Mouse (Mus musculus) CD8-positive naive resting alpha-beta T cell, adult 2 months (primary cell): ENCODE measurements around the gene Fam43a.

Experiments used
- DNase-seq, 2 experiments: peaks; one replicate each; pipeline ENCODE4 v3.0.0; 2022; ENCODE audit warnings: low read depth in 2 of 2, low spot score in 2 of 2

Fam43a gene

GRCm38 (mm10) chr16:30628401-30628800, 28.9 kb downstream of the Fam43a start:
- DNase-seq: no peak

GRCm38 (mm10) chr16:30629509-30629908, 30.0 kb downstream of the Fam43a start:
- no peak for DNase-seq

- DNase-seq: no peak
These were observed 34.6 kb downstream of the Fam43a start for GRCm38 (mm10) chr16:30633906-30634746.

- DNase-seq: no peak
These were observed 39.1 kb downstream of the Fam43a start for GRCm38 (mm10) chr16:30638586-30638985.

GRCm38 (mm10) chr16:30640591-30640990, 41.1 kb downstream of the Fam43a start:
- DNase-seq: no peak

- DNase-seq: no peak
These were observed 41.9 kb downstream of the Fam43a start for GRCm38 (mm10) chr16:30641408-30641807.

GRCm38 (mm10) chr16:30642229-30642628, 42.7 kb downstream of the Fam43a start:
- no peak for DNase-seq

GRCm38 (mm10) chr16:30644981-30645380, 45.5 kb downstream of the Fam43a start:
- DNase-seq: no peak

- no peak for DNase-seq
These were observed 46.5 kb downstream of the Fam43a start for GRCm38 (mm10) chr16:30645841-30646558.

- no peak for DNase-seq
These were observed 47.3 kb downstream of the Fam43a start for GRCm38 (mm10) chr16:30646856-30647255.

GRCm38 (mm10) chr16:30651292-30651691, 51.8 kb downstream of the Fam43a start:
- DNase-seq: no peak
